Mouse (Mus musculus): ENCODE data around the gene Wfdc5.

Gene Wfdc5

DNA sequence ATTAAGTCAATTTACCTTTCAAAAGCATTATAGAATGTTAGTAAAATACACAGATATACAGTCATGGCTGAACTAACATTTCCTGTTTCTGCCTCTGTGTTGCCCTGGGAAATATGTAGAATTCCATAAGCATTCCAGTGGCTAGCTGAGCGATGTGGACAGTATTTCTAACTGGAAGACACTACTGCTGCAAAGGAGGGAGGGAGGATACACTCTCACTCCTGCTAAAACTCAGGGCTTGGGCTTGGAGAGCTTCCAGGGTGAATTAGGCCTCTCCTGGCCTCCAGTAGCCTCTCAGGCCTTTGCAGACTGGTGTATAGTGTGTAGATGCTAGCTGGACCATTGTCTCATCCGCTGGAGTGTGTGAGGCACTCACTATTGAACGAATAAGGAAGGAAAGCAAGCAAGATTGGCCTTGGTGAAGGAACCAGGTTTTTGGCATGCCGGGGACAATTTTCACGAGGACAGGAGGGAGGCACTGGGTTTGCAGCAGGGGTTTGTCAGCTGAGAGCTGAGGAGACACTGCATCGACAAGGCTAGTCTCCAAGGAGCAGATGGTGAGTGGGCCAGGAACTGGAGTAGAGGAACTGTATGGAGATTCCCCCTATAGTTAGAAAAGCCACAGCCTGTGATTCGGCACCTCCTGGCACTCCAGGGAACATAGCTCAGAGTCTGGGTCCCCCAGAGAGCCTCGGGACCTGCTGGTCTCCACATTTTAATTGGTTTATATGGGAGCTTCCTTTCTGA is 7.7 kb downstream of the Wfdc5 start:
- no peak for DNase-seq (ENCODE audit: low read depth in 2 of 2, low spot score in 2 of 2)

DNA sequence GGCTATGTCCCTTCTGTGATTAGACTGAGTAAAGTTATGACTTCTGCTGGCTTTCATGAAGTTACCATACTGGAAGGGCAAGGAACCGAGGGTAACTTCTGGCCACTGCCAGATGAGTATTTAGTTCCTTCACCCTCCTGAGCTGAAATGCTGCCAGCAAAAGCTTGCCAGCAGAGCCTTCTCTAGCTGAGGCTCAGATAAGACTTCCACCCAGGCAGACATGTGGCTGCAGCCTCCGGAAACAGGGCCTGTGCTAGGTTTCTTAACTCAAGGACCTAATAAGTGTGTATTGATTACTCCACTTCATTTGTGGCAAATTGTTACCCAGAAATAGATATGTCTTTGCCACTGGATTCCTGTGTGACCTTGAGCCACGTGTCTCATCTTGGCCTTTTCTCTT is 9.1 kb downstream of the Wfdc5 start:
- DNase-seq (ENCODE audit: low read depth in 2 of 2, low spot score in 2 of 2), result no peak

DNA sequence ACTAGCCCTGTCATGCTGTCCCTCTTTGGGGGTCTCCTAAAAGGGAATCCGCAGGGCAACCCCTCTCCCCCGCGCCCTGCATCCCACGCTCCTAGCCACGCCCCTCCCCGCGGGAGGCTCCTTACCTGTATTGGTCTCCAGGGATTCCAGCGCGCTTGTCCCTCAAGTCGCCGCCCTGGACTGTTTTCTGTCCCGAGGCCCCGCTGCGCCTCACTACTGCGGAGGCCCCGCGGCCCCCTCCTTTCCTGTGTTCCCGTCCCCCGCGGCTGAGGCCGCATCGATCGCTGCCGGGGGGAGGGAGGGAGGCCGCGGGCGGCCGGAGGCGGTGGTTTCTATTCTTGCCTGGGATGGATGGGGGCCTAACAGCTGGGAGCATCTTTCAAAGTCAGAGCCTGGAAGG is 11.6 kb downstream of the Wfdc5 start, which contains the start of gene Kcns1:
TSS of gene Kcns1 (minus strand) at position 212 of the 400 bp plus-strand sequence.
- no peak for DNase-seq (ENCODE audit: low read depth in 2 of 2, low spot score in 2 of 2)

DNA sequence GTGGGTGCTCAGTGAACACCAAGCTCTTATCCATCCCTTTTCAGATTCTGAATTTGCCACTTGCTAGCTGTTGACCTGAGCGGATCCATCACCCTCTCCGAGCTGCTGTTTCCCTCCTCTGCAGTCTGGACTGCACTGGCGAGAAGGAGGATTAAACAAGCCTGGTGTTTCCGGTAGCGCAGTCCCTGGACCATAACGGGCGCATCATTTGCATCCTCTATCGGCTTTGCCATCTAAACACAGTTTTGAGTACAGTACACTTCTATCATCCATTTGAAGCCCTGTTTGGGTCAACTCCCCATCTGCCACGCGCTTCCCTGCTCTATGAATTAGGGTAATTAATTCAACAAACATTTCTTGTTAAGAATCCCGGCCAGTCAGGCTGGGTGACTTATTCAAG is 12.2 kb downstream of the Wfdc5 start:
- DNase-seq (ENCODE audit: low read depth in 2 of 2, low spot score in 2 of 2), result no peak

DNA sequence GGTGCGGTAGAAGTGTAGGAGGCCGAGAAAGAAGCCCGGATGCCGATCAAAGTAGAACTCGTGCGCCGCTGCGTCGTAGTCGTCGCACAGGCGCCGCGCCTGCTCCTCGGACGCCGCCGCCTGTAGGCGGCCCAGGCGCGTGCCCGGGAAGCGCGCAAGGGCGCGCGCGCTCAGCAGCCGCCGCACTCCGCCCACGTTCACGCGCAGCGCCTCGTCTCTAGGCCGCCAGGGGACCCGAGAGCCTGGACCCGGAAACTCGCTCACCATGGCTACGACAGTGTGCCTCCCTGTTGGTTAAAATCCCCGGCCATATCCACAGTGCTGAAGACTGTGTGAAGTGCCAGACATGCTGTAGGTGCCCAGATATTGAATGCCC is 14.0 kb downstream of the Wfdc5 start:
- DNase-seq (ENCODE audit: low read depth in 2 of 2, low spot score in 2 of 2), result no peak

DNA sequence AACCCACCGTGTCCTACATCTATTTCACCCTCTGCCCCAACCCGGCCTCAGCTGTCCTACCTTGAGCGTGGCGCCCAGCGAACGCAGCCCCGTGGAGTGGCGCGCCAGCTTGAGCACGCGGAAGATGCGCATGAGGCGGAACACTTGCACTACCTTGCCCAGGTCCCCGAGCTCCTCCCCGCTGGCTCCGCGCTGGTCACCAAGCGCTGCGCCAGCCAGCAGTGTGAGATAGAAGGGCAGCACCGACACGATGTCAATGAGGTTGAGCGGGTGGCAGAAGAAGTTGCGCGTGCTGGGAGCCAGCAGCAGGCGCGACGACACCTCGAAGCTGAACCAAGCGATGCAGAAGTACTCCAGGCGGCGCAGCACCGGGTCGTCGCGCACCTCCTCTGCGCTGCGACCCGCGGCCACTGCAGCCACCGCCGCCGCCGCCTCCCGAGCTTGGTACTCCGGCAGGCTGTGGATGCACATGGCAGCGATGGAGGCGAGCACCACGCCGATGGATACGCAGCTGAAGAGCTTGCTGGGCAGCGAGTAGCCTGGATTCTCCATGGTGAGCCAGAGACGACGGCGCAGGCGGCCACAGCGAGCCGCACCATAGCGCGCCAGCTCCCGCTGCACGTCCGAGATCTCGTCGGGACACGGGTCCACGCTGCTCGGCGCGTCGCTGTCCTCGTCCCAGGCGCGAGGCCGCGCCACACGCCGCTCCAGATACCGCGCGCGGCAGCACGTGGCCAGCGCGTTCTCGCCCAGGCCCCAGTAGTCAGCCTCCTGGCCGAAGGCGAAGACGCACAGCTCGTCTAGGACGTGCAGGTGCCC is 14.6 kb downstream of the Wfdc5 start:
- DNase-seq (ENCODE audit: low read depth in 2 of 2, low spot score in 2 of 2), result no peak

GRCm38 (mm10) chr2:164164941-164165340 is 17.6 kb downstream of the Wfdc5 start:
- no peak for DNase-seq (ENCODE audit: low read depth in 2 of 2, low spot score in 2 of 2)

DNA sequence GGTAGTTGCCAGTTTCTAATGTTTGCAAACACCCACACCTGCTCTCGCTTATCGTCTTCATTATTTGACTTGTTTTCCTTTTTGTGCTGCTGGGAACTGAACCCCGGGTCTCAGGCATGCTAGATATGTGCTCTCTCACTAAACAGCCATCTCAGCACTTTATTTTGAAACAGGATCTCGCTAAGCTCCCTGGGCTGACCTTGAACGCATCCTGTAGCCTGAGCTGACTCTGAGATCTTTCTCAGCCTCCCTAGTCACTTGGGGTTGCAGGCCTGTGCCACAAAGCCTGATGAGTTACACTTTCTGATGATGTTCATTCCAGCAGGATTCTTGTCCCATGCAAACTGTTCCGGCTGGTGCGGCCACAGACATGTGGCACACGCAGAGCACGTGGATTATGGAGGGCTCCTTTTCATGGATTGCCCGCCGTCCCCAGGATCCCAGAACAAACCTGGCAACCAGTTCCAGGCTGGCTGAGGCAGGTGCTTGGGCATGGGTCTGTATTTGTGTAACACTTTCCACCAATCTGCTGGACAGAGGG is 21.0 kb downstream of the Wfdc5 start:
- DNase-seq (ENCODE audit: low read depth in 2 of 2, low spot score in 2 of 2), result no peak

GRCm38 (mm10) chr2:164158838-164159237 is 23.7 kb downstream of the Wfdc5 start:
- no peak for DNase-seq (ENCODE audit: low read depth in 2 of 2, low spot score in 2 of 2)

DNA sequence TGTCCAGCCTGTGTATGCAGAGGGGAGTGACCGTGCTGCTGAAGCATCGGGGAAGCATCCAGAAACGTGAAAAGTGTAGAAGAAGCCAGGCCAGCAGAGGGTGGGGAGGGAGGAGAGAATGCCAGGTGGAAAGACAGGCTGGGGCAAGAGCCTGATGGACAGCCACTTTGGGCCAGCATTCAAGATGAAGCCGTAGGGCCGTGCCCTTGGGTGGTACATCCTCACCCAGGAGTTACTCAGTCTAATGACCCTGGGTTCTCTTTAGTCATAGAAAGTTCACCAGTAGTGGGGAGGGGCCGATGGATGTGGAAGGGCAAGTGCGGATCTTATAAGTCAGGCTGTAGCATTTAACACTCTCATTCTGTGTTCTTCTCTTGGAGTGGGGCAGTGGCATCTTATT is 26.4 kb downstream of the Wfdc5 start:
- DNase-seq (ENCODE audit: low read depth in 2 of 2, low spot score in 2 of 2), result no peak

DNA sequence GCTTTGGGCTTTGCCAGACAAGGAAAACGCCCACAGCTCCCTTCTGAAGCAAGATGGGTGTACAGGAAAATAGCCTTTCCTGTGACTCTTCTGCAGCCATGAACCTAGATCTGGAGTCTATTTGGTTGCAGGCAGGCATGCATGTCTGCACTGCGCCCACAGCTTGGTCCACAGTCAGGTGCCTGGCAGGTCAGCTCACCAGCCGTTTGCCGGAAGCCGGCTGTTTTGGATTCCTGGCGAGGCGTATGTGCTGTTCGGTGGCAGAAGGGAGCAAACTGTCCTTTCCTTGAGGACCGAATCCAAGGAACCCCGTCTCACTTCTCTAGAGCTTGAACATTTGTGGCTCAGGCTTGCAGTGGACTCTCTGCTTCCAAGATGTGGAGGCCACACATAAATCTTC is 28.5 kb downstream of the Wfdc5 start:
- no peak for DNase-seq (ENCODE audit: low read depth in 2 of 2, low spot score in 2 of 2)

GRCm38 (mm10) chr2:164152341-164152740 is 30.2 kb downstream of the Wfdc5 start:
- no peak for DNase-seq (ENCODE audit: low read depth in 2 of 2, low spot score in 2 of 2)

- DNase-seq (ENCODE audit: low read depth in 2 of 2, low spot score in 2 of 2), result no peak
These were observed 32.3 kb downstream of the Wfdc5 start for GRCm38 (mm10) chr2:164150086-164150760.

DNA sequence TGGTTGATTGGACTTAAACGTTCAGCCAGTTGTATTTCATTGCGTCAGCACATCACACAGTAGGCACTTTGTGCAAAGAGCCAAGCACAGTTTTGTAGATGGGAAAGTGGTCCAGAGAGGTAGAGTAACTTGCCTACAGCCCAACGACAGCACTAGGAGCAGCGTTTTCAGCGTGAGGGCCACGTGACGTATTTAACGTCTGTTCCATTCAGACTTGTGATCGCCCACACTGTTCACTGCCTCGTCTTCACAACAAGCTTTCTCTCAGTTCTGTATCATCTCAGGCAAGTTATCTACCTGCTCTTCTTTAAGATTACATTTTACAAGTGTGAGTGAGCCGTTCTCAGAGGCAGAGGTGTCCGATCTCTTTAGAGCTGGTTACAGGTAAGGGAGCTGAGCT is 36.0 kb downstream of the Wfdc5 start:
- no peak for DNase-seq (ENCODE audit: low read depth in 2 of 2, low spot score in 2 of 2)

GRCm38 (mm10) chr2:164144541-164144940 is 38.0 kb downstream of the Wfdc5 start:
- no peak for DNase-seq (ENCODE audit: low read depth in 2 of 2, low spot score in 2 of 2)

DNA sequence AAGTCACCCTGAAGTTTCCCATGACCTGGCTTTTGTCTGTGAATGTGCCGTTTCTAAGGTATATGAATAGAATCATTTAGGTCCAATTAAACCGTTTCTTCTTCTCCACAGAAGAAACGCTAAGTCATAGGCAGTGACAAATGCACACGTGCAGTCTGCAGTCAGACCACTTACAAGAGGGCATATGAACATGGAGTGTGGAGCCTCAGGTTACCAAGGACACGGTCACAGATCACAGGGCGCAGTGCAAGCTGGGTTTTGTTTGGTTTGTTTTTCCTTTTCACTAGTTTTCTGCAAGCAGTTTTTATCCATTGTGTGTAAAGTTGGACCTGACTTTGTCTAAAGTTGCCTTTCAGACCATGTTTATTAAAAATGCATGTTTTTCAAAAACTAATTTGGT is 38.5 kb downstream of the Wfdc5 start:
- no peak for DNase-seq (ENCODE audit: low read depth in 2 of 2, low spot score in 2 of 2)

- DNase-seq (ENCODE audit: low read depth in 2 of 2, low spot score in 2 of 2), result no peak
These were observed 40.5 kb downstream of the Wfdc5 start for GRCm38 (mm10) chr2:164142021-164142420.

DNA sequence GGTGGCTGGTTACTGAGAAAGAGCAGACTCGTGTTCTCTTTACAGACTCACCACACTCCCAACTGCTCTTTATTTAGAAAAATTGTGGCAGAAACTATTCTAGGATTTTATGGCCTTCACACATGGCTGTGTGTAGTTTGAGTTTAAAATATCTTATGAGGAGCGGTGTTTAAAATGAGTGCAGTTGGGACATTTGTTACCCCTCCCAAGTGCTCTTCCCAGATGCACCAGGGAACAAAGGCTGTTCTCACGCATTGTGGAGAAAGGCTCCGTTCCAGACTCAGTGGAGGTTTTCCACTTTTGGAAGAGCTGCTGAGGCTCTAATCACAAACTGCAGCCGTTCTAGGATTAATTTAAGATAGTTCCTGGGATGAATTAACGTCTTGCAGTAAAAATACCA is 44.8 kb downstream of the Wfdc5 start:
- no peak for DNase-seq (ENCODE audit: low read depth in 2 of 2, low spot score in 2 of 2)

- DNase-seq (ENCODE audit: low read depth in 2 of 2, low spot score in 2 of 2), result no peak
These were observed 46.1 kb downstream of the Wfdc5 start for GRCm38 (mm10) chr2:164136393-164136792.

DNA sequence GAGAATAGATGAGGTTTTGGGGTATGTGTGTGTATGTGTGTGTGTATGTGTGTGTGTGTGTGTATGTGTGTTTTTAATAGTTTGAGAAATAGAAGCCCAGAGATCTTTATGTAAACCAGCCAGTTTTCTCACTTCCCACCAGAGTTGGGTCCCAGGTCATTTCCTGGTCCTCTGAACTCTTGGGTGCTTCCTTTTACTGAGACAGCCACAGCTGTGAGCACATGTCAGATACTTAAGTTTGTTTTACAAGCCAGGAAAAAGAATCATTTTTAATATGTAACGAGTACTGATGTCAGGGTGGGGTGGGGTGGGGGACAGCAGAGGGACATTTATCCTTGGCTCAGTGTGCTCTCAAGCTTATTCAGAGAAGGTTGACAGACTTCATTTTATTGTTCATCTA is 47.2 kb downstream of the Wfdc5 start:
- DNase-seq (ENCODE audit: low read depth in 2 of 2, low spot score in 2 of 2), result no peak

DNA sequence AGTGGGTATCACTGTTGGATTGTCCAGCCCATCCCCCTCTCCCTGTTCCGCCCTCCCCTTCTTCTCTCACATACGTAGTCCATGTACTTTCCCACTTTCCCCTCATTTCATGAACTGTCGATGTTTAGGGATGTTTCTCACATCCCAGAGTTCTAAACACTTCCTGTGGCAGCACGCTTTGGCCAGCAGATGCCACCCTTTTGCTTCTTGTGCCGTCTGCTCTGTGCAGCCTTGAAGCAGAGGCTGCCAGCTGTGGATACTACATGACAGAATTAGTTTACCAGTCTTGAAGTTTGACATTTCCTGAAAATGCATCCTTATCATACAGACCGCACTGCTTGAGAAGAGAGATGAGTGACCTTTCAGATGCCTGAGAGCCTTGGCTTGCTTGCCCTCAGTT is 48.0 kb downstream of the Wfdc5 start:
- no peak for DNase-seq (ENCODE audit: low read depth in 2 of 2, low spot score in 2 of 2)

DNA sequence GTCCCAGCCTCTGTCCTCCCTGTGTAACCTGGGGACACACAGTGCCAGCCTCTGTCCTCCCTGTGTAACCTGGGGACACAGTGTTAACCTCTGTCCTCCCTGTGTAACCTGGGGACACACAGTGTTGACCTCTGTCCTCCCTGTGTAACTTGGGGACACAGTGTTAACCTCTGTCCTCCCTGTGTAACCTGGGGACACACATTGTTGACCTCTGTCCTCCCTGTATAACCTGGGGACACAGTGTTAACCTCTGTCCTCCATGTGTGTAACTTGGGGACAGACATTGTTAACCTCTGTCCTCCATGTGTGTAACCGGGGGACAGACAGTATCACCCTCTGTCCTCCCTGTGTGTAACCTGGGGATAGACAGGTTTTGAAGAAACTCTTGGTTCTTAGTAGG is 51.0 kb downstream of the Wfdc5 start:
- DNase-seq (ENCODE audit: low read depth in 2 of 2, low spot score in 2 of 2), result no peak
